14 mouse cellular contexts compared by ENCODE assay signal in genomic region chr19:43906492-43906891, GRCm38 (mm10). TPM values are rescaled to one million over a fixed set of nuclear protein-coding genes. Genes with fewer than 3 reads are reported as not detected.
DNase-seq lines count a peak whose midpoint lies in the region; ATAC-seq and TF ChIP-seq lines count a peak whose summit lies in the region.
"Had no signal": no experiment of that assay in that cellular context is flagged by ENCODE, and none has a peak within 500 bp of the region (broad histone marks: within the 10 kb centered on the region; RNA-seq: fewer than 3 reads in every experiment).

No protein-coding gene starts in this region.

- no peak overlapping the region for H3K9ac ChIP-seq in liver, postnatal 0 days (replicated peaks)
- no peak overlapping the region for H3K9ac ChIP-seq in liver, embryonic 12.5 days
- H3K9ac ChIP-seq in MEL (ENCODE audit: control insufficient read depth, low read depth, low read length, poor library complexity, severe bottlenecking): no peak overlapping the region
- H3K9ac ChIP-seq: embryonic facial prominence, embryonic 12.5 days; heart, embryonic 15.5 days; hindbrain, embryonic 13.5 days; liver, embryonic 13.5 days had no signal

- no peak for ATAC-seq in CD4-positive, CD25-positive, alpha-beta regulatory T cell, adult 4 months
- ATAC-seq in liver, postnatal 0 days: no peak
- no peak for ATAC-seq in liver, embryonic 12.5 days
- peak; percentile 38; the same call in 1 of the 2 replicates for ATAC-seq in neutrophil, adult 5-6 weeks (ENCODE audit: extremely low read depth, insufficient number of reproducible peaks, low FRiP score, poor library complexity, severe bottlenecking)

- TF ChIP-seq EP300 in liver, postnatal 0 days (IDR thresholded peaks at IDR 0.05; ENCODE audit: low read depth): no peak
- no peak for TF ChIP-seq EP300 in MEL (IDR thresholded peaks at IDR 0.05; ENCODE audit: low read depth in 1 of 2, low read length in 2 of 2)

- no peak overlapping the region for H3K4me2 ChIP-seq in liver, postnatal 0 days (ENCODE audit: low read depth, low read length)
- H3K4me2 ChIP-seq in liver, embryonic 12.5 days: no peak overlapping the region
- H3K4me2 ChIP-seq: embryonic facial prominence, embryonic 12.5 days; heart, embryonic 15.5 days; hindbrain, embryonic 13.5 days; liver, embryonic 13.5 days had no signal

- H3K27me3 ChIP-seq in liver, postnatal 0 days (ENCODE audit: insufficient read depth, low read length): no peaks in the 10 kb centered on the region
- no peaks in the 10 kb centered on the region for H3K27me3 ChIP-seq in liver, embryonic 12.5 days (replicated peaks)
- no peaks in the 10 kb centered on the region for H3K27me3 ChIP-seq in MEL (ENCODE audit: control insufficient read depth in 1 of 2, insufficient read depth in 2 of 2, low read length in 2 of 2)
- no peaks in the 10 kb centered on the region for H3K27me3 ChIP-seq in limb, embryonic 10.5 days (ENCODE audit: low read depth, poor library complexity, severe bottlenecking)
- H3K27me3 ChIP-seq: embryonic facial prominence, embryonic 12.5 days; heart, embryonic 15.5 days; hindbrain, embryonic 13.5 days; liver, embryonic 13.5 days; megakaryocyte, embryonic 14.5 days had no signal

- no peak overlapping the region for H3K4me3 ChIP-seq in liver, postnatal 0 days (ENCODE audit: low read depth, low read length)
- H3K4me3 ChIP-seq in liver, embryonic 12.5 days: no peak overlapping the region
- no peak overlapping the region for H3K4me3 ChIP-seq in MEL (ENCODE audit: control insufficient read depth in 1 of 2, insufficient read depth in 1 of 2, low read depth in 2 of 2, low read length in 2 of 2)
- no peak overlapping the region for H3K4me3 ChIP-seq in limb, embryonic 10.5 days
- H3K4me3 ChIP-seq: embryonic facial prominence, embryonic 12.5 days; heart, embryonic 15.5 days; hindbrain, embryonic 13.5 days; liver, embryonic 13.5 days; megakaryocyte, embryonic 14.5 days had no signal

- H3K27ac ChIP-seq in liver, postnatal 0 days (ENCODE audit: low read depth): no peak overlapping the region
- no peak overlapping the region for H3K27ac ChIP-seq in liver, embryonic 12.5 days
- H3K27ac ChIP-seq in MEL (ENCODE audit: control insufficient read depth, low read depth, low read length): no peak overlapping the region
- H3K27ac ChIP-seq in limb, embryonic 10.5 days: no peak overlapping the region
- H3K27ac ChIP-seq: embryonic facial prominence, embryonic 12.5 days; heart, embryonic 15.5 days; hindbrain, embryonic 13.5 days; liver, embryonic 13.5 days had no signal

- peak; percentile 49 for TF ChIP-seq CTCF in liver, postnatal 0 days (IDR thresholded peaks at IDR 0.05; ENCODE audit: low read depth)
- peak; percentile 28 to 54 (median 46); a peak in 5 of 6 replicates for TF ChIP-seq CTCF in MEL (IDR thresholded peaks at IDR 0.05 in 2 of 3, conservative IDR thresholded peaks at IDR 0.05 in 1 of 3; ENCODE audit: control insufficient read depth in 1 of 3, insufficient read depth in 1 of 3, low read depth in 2 of 3, low read length in 3 of 3, poor library complexity in 1 of 3, severe bottlenecking in 1 of 3)

- H3K79me2 ChIP-seq in MEL (ENCODE audit: control insufficient read depth, insufficient read depth, low read length, poor library complexity): no peaks in the 10 kb centered on the region

- no peaks in the 10 kb centered on the region for H3K4me1 ChIP-seq in liver, postnatal 0 days (ENCODE audit: insufficient read depth)
- no peaks in the 10 kb centered on the region for H3K4me1 ChIP-seq in liver, embryonic 12.5 days
- no peaks in the 10 kb centered on the region for H3K4me1 ChIP-seq in MEL (ENCODE audit: control insufficient read depth in 1 of 2, insufficient read depth in 2 of 2, low read length in 2 of 2)
- H3K4me1 ChIP-seq in limb, embryonic 10.5 days: no peaks in the 10 kb centered on the region
- H3K4me1 ChIP-seq: embryonic facial prominence, embryonic 12.5 days; heart, embryonic 15.5 days; hindbrain, embryonic 13.5 days; liver, embryonic 13.5 days; megakaryocyte, embryonic 14.5 days had no signal

- H3K9me3 ChIP-seq in liver, postnatal 0 days (ENCODE audit: low read length): no peaks in the 10 kb centered on the region
- no peaks in the 10 kb centered on the region for H3K9me3 ChIP-seq in liver, embryonic 12.5 days (replicated peaks)
- H3K9me3 ChIP-seq in MEL (replicated peaks; ENCODE audit: insufficient read depth, low read length): no peaks in the 10 kb centered on the region
- no peaks in the 10 kb centered on the region for H3K9me3 ChIP-seq in limb, embryonic 10.5 days (replicated peaks)
- H3K9me3 ChIP-seq: embryonic facial prominence, embryonic 12.5 days; heart, embryonic 15.5 days; hindbrain, embryonic 13.5 days; liver, embryonic 13.5 days; megakaryocyte, embryonic 14.5 days had no signal

- 90% methylated on average over 7 of the region's 7 CpGs for WGBS in liver, postnatal 0 days (ENCODE audit: insufficient replicate concordance)
- 83% methylated on average over 7 of the region's 7 CpGs for WGBS in liver, embryonic 12.5 days (ENCODE audit: insufficient replicate concordance)
- WGBS in limb, embryonic 10.5 days: 93% methylated on average over 7 of the region's 7 CpGs

- peak; percentile 22 for DNase-seq in CD4-positive, CD25-positive, alpha-beta regulatory T cell, adult 2 months (ENCODE audit: low read depth, low spot score)
- DNase-seq in liver, postnatal 0 days: no peak
- peak; percentile 19 for DNase-seq in MEL (ENCODE audit: low read depth, low spot score)
- DNase-seq in limb, embryonic 10.5 days (ENCODE audit: low spot score): no peak
- no peak for DNase-seq in urinary bladder, postnatal 25 days (ENCODE audit: low spot score)
- DNase-seq: liver, embryonic 13.5 days; right cerebral cortex, postnatal 14 days had no signal

- peak; percentile 30 for TF ChIP-seq RAD21 in MEL (IDR thresholded peaks at IDR 0.05; ENCODE audit: low read depth, low read length)

- H3K36me3 ChIP-seq in liver, postnatal 0 days (replicated peaks; ENCODE audit: insufficient read depth, low read length): peaks cover 26% of the 10 kb centered on the region
- peaks cover 20% of the 10 kb centered on the region for H3K36me3 ChIP-seq in liver, embryonic 12.5 days
- no peaks in the 10 kb centered on the region; a peak in 1 of 4 replicates for H3K36me3 ChIP-seq in MEL (ENCODE audit: control insufficient read depth in 1 of 2, insufficient read depth in 2 of 2, low read length in 2 of 2)
- peaks cover 19% of the 10 kb centered on the region for H3K36me3 ChIP-seq in limb, embryonic 10.5 days

- TF ChIP-seq POLR2A in MEL (IDR thresholded peaks at IDR 0.05; ENCODE audit: control insufficient read depth in 1 of 2, insufficient read depth in 1 of 2, low read depth in 1 of 2, low read length in 2 of 2, poor library complexity in 1 of 2): no peak

TF ChIP-seq in MEL, 35 proteins besides CTCF, POLR2A, EP300 and RAD21:
- TF ChIP-seq SMC3 (IDR thresholded peaks at IDR 0.05; ENCODE audit: low read depth, low read length) (peak; percentile 20; the same call in 1 of the 2 replicates), CHD2 (IDR thresholded peaks at IDR 0.05; ENCODE audit: low read length) (no peak)

RNA-seq across cellular contexts. Expression of gene Dnmbp, which starts 33.5 kb away (rescaled TPM):
- 1 to 10 TPM; 5.9 to 7.9 TPM for polyA plus RNA-seq in CD4-positive, CD25-positive, alpha-beta regulatory T cell, adult 4 months (2017; shearing (Covaris generic))
- 4.0 and 4.8 TPM in 2 replicates for polyA plus RNA-seq in liver, postnatal 0 days (2015; fragmentation: Nextera tagmentation; extraction: Ambion mirVana)
- polyA plus RNA-seq in liver, embryonic 12.5 days (2016; fragmentation: Nextera tagmentation; extraction: Ambion mirVana): 3.9 and 4.2 TPM in 2 replicates
- 5.4 and 6.2 TPM in 2 replicates for total RNA-seq in MEL (2012; rRNA removed)
- 1 to 10 TPM in 1 of 2 experiments, not detected in 1; 9.4 TPM for polyA plus RNA-seq in MEL (2012; ENCODE audit: insufficient read depth in 1 of 2, insufficient read length in 2 of 2, low read depth in 1 of 2, low replicate concordance in 2 of 2, missing spikeins in 1 of 2)
- total RNA-seq in neutrophil, adult 5-6 weeks (2017): 26.2 and 29.7 TPM in 2 replicates
- 19.4 and 22.0 TPM in 2 replicates for polyA plus RNA-seq in limb, embryonic 10.5 days (2016; fragmentation: Nextera tagmentation; extraction: Ambion mirVana)

Comparison
In these comparisons a context has a peak if more than half of its experiments do, and no peak if none do; other contexts are left out.
1. DNase-seq: peak in CD4-positive, CD25-positive, alpha-beta regulatory T cell, adult 2 months (single experiment) and MEL (single experiment); none in liver, postnatal 0 days (single experiment), limb, embryonic 10.5 days (single experiment) and urinary bladder, postnatal 25 days (single experiment).